Comparison of ENCODE assay signal across 1 mouse cellular context in the genomic region with DNA sequence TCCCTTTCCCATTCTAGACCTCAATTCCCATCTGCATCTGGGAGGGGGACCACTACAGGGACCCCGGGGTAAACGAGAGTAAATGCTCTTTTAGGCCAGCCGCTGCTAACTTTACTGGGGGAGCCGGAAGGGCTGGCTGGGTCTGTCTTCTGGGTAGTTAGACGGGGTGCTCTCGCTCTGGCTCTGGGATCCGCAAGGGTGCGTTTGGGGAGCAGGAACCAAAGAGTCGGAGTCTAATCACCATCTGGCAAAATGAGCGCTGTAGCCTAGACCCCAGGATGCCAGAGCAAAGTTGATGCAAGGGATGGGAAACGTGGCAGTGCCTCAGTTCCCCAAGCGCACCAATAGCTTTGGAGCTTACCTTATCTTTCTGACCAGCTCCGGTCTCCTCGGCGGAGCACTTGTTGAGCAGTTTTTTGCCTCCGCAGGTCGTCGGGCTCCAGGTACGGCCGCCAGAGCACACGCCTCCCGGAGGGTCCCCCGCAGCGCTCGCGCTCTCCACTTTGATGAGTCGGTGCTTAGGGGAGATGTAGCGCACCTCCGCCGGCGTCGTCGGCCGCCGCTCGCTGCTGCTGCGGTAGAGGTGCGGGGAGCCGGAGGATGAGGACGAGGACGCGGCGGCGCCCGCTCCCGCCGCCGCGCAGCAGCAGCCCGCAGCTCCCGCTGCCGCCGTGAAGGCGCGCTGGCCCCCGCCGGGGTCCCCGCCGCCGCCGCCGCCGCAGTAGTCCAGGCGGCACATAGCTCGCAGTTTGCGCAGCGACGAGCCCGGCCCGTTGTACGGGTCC.
TF ChIP-seq lines count a peak whose summit lies in the region.

No protein-coding gene starts in this region.

TF ChIP-seq in MEL, 35 proteins besides CTCF, POLR2A, EP300 and RAD21 (continued from another document):
- TF ChIP-seq USF1 (IDR thresholded peaks at IDR 0.05; ENCODE audit: low read depth, low read length) (no peak), ZNF384 (IDR thresholded peaks at IDR 0.05; ENCODE audit: low read depth, low read length) (no peak), TCF12 (IDR thresholded peaks at IDR 0.05; ENCODE audit: low read depth, low read length) (peak; percentile 46; the same call in 1 of the 2 replicates), SIN3A (IDR thresholded peaks at IDR 0.05; ENCODE audit: low read length) (no peak), ZC3H11A (IDR thresholded peaks at IDR 0.05; ENCODE audit: low read depth, low read length) (no peak), JUND (IDR thresholded peaks at IDR 0.05; ENCODE audit: low read depth, low read length) (no peak), MAX (IDR thresholded peaks at IDR 0.05; ENCODE audit: low read length) (peak; percentile 35; the same call in 1 of the 2 replicates), SMC3 (IDR thresholded peaks at IDR 0.05; ENCODE audit: low read depth, low read length) (no peak), RCOR1 (IDR thresholded peaks at IDR 0.05; ENCODE audit: low read depth, low read length) (no peak), MAFK (IDR thresholded peaks at IDR 0.05; ENCODE audit: borderline replicate concordance, low read depth, low read length) (no peak), HCFC1 (IDR thresholded peaks at IDR 0.05; ENCODE audit: low read depth, low read length) (0 out of 2 replicates have a peak, but pooled peaks have one; percentile 12), KAT2A (conservative IDR thresholded peaks at IDR 0.05; ENCODE audit: low read depth, low read length) (no peak; the same call in 1 of the 2 replicates), TAL1 (IDR thresholded peaks at IDR 0.05; ENCODE audit: low read length) (peak; percentile 25), MYC (IDR thresholded peaks at IDR 0.05; ENCODE audit: low read depth, low read length) (0 out of 2 replicates have a peak, but pooled peaks have one; percentile 1), ZKSCAN1 (IDR thresholded peaks at IDR 0.05; ENCODE audit: low read depth, low read length) (no peak), USF2 (IDR thresholded peaks at IDR 0.05; ENCODE audit: borderline replicate concordance in 1 of 2, insufficient read depth in 1 of 2, low read depth in 1 of 2, low read length in 2 of 2) (no peak), TBP (IDR thresholded peaks at IDR 0.05; ENCODE audit: low read depth, low read length) (peak; percentile 53; the same call in 1 of the 2 replicates), GATA1 (IDR thresholded peaks at IDR 0.05; ENCODE audit: low read depth, low read length) (peak; percentile 57), ZMIZ1 (IDR thresholded peaks at IDR 0.05; ENCODE audit: low read depth, low read length) (no peak), MEF2A (IDR thresholded peaks at IDR 0.05; ENCODE audit: extremely low read depth, insufficient replicate concordance, low read depth, low read length, poor library complexity, severe bottlenecking) (no peak), NRF1 (IDR thresholded peaks at IDR 0.05; ENCODE audit: insufficient read depth, low read depth, low read length, poor library complexity, severe bottlenecking) (no peak), GABPA (IDR thresholded peaks at IDR 0.05; ENCODE audit: low read depth, low read length) (no peak), POLR2AphosphoS5 (IDR thresholded peaks at IDR 0.05; ENCODE audit: borderline replicate concordance, low read depth, low read length) (no peak), E2F4 (IDR thresholded peaks at IDR 0.05; ENCODE audit: borderline replicate concordance, low read depth, low read length) (no peak)
